ENCODE assay signal across 22 mouse cellular contexts in genomic region chr7:139918262-139918661, GRCm38 (mm10). TPM values are rescaled to one million over a fixed set of nuclear protein-coding genes. Genes with fewer than 3 reads are reported as not detected.
"Had no signal": no experiment of that assay in that cellular context is flagged by ENCODE, and none has a peak within 500 bp of the region (broad histone marks: within the 10 kb centered on the region; RNA-seq: fewer than 3 reads in every experiment).

No protein-coding gene starts in this region.

- DNase-seq: gastrocnemius, adult 2 months; gastrocnemius, postnatal 10 days; gastrocnemius, postnatal 25 days; heart, adult 18-20 months; heart, postnatal 10 days; heart, postnatal 4 days; kidney, adult 18-20 months; kidney, adult 8-10 months; kidney, postnatal 10 days; kidney, postnatal 25 days; kidney, postnatal 4 days; liver; liver, embryonic 13.5 days; liver, postnatal 0 days had no signal

RNA-seq across cellular contexts. Expression of gene Kndc1, which starts 23.8 kb away (rescaled TPM):
- total RNA-seq: gastrocnemius, adult 2 months; gastrocnemius, postnatal 25 days; granulocyte monocyte progenitor cell, adult 5-6 weeks; heart, postnatal 10 days; heart, postnatal 25 days had no signal

RNA-seq across cellular contexts. Expression of gene Utf1, which starts 25.3 kb away (rescaled TPM):
- total RNA-seq: gastrocnemius, adult 2 months; gastrocnemius, postnatal 10 days; gastrocnemius, postnatal 25 days; gastrocnemius, postnatal 4 days; granulocyte monocyte progenitor cell, adult 5-6 weeks; heart, adult 18-20 months; heart, adult 8-10 months; heart, postnatal 10 days; heart, postnatal 25 days; heart, postnatal 4 days; layer of hippocampus, adult 2 months; left cerebral cortex, adult 2 months; left cerebral cortex, postnatal 14 days; left cerebral cortex, postnatal 36 days had no signal
